Mouse (Mus musculus) heart, embryonic 15.5 days (tissue): ENCODE measurements around the gene Mylip. TPM values are rescaled to one million over a fixed set of nuclear protein-coding genes. Genes with fewer than 3 reads are reported as not detected.

Experiments
- ATAC-seq: fragments of 200-750 bp; cut with Nextera tagmentation; replicated peaks from 2 replicates; pipeline ENCODE4 v1.8.0; 2017; ENCODE audit warnings: low read depth, moderate TSS enrichment; ENCODE audit not compliant: insufficient number of reproducible peaks, insufficient read depth, low FRiP score
- H3K27ac ChIP-seq: fragments of 300-500 bp; sonication (generic); 2 replicates; pipeline ENCODE4 v1.5.1; 2015; ENCODE audit warnings: mild to moderate bottlenecking, inconsistent platforms
- H3K27me3 ChIP-seq: fragments of 300-500 bp; sonication (generic); 2 replicates; pipeline ENCODE4 v1.6.1; 2015; ENCODE audit warnings: inconsistent platforms
- H3K36me3 ChIP-seq: fragments of 300-500 bp; sonication (generic); 2 replicates; pipeline ENCODE4 v1.6.1; 2015; ENCODE audit warnings: mild to moderate bottlenecking, inconsistent platforms
- H3K4me1 ChIP-seq: fragments of 300-500 bp; sonication (generic); replicated peaks from 2 replicates; pipeline ENCODE4 v1.6.1; 2015; ENCODE audit warnings: inconsistent platforms
- H3K4me2 ChIP-seq: fragments of 300-500 bp; sonication (generic); 2 replicates; pipeline ENCODE4 v1.6.1; 2015; ENCODE audit warnings: inconsistent platforms, mild to moderate bottlenecking, moderate library complexity
- H3K4me3 ChIP-seq: fragments of 300-500 bp; sonication (generic); 2 replicates; pipeline ENCODE4 v1.5.1; 2015; ENCODE audit warnings: mild to moderate bottlenecking, inconsistent platforms
- H3K9ac ChIP-seq: fragments of 300-500 bp; sonication (generic); 2 replicates; pipeline ENCODE4 v1.6.1; 2015; ENCODE audit warnings: mild to moderate bottlenecking, inconsistent platforms
- H3K9me3 ChIP-seq: fragments of 300-500 bp; sonication (generic); replicated peaks from 2 replicates; pipeline ENCODE4 v1.6.1; 2016; ENCODE audit warnings: inconsistent platforms
- WGBS: fragments of 180-500 bp; shearing (Covaris S2); methylation state at CpG from one replicate; pipeline ENCODE4 v1.1.7; 2015; ENCODE audit warnings: mixed read lengths; 5-methylcytosine and 5-hydroxymethylcytosine counted together
- polyA plus RNA-seq: library from polyadenylated mRNA; unstranded; fragments of >200 nt; fragmentation: Nextera tagmentation; extraction: Ambion mirVana; gene quantifications from 2 replicates; pipeline ENCODE4 v1.2.1, GENCODE M21; 2015

Mylip gene
- polyA plus RNA-seq, 1 experiment from 2014 or later = 8.9 TPM

- H3K27me3 ChIP-seq = no peaks in the 10 kb centered on the region
- H3K27ac ChIP-seq = no peak overlapping the region
- H3K9me3 ChIP-seq = no peaks in the 10 kb centered on the region
- H3K4me2 ChIP-seq = no peak overlapping the region
- no peaks in the 10 kb centered on the region for H3K36me3 ChIP-seq
- WGBS = 72% methylated on average over 5 of the region's 5 CpGs
- no peak overlapping the region for H3K4me3 ChIP-seq
- no peak for ATAC-seq
- H3K4me1 ChIP-seq = peaks cover 9% of the 10 kb centered on the region
- no peak overlapping the region for H3K9ac ChIP-seq
These were observed 50.7 kb downstream of the Mylip start for GRCm38 (mm10) chr13:45440226-45440625.

- Histone ChIP-seq H3K27ac (no peak overlapping the region), H3K4me2 (no peak overlapping the region), H3K4me1 (peaks cover 10% of the 10 kb centered on the region), H3K9ac (no peak overlapping the region), H3K9me3 (no peaks in the 10 kb centered on the region), H3K36me3 (no peaks in the 10 kb centered on the region), H3K4me3 (no peak overlapping the region), H3K27me3 (no peaks in the 10 kb centered on the region)
- ATAC-seq = no peak
- 23% methylated on average over 4 of the region's 4 CpGs for WGBS
These were observed 52.9 kb downstream of the Mylip start for GRCm38 (mm10) chr13:45442451-45442850.

- Histone ChIP-seq H3K9ac (no peak overlapping the region), H3K27me3 (no peaks in the 10 kb centered on the region), H3K27ac (peak overlapping the region; percentile 20; the same call in 1 of the 2 replicates), H3K9me3 (no peaks in the 10 kb centered on the region), H3K4me2 (no peak overlapping the region), H3K4me3 (no peak overlapping the region), H3K36me3 (no peaks in the 10 kb centered on the region), H3K4me1 (peaks cover 10% of the 10 kb centered on the region)
- ATAC-seq = no peak
- 52% methylated on average over 8 of the region's 8 CpGs for WGBS
These were observed 53.5 kb downstream of the Mylip start for GRCm38 (mm10) chr13:45442918-45443535.

GRCm38 (mm10) chr13:45444220-45444619 lies 54.7 kb downstream of the Mylip start:
- Histone ChIP-seq H3K4me1 (peaks cover 10% of the 10 kb centered on the region), H3K27me3 (no peaks in the 10 kb centered on the region), H3K4me3 (no peak overlapping the region), H3K4me2 (no peak overlapping the region), H3K36me3 (no peaks in the 10 kb centered on the region), H3K9ac (no peak overlapping the region), H3K9me3 (no peaks in the 10 kb centered on the region), H3K27ac (no peak overlapping the region)
- no peak for ATAC-seq
- WGBS = 82% methylated on average over 8 of the region's 8 CpGs

GRCm38 (mm10) chr13:45444652-45445051 lies 55.1 kb downstream of the Mylip start:
- H3K36me3 ChIP-seq = no peaks in the 10 kb centered on the region
- H3K4me2 ChIP-seq = no peak overlapping the region
- no peak overlapping the region for H3K4me3 ChIP-seq
- H3K9ac ChIP-seq = no peak overlapping the region
- WGBS = 64% methylated on average over 9 of the region's 9 CpGs
- peaks cover 10% of the 10 kb centered on the region for H3K4me1 ChIP-seq
- no peaks in the 10 kb centered on the region for H3K9me3 ChIP-seq
- H3K27me3 ChIP-seq = no peaks in the 10 kb centered on the region
- no peak for ATAC-seq
- no peak overlapping the region for H3K27ac ChIP-seq

- no peaks in the 10 kb centered on the region for H3K9me3 ChIP-seq
- H3K4me1 ChIP-seq = peaks cover 10% of the 10 kb centered on the region
- no peak overlapping the region for H3K4me3 ChIP-seq
- no peak overlapping the region for H3K9ac ChIP-seq
- no peaks in the 10 kb centered on the region for H3K36me3 ChIP-seq
- no peaks in the 10 kb centered on the region for H3K27me3 ChIP-seq
- no peak for ATAC-seq
- whole genome bisulfite sequencing = 74% methylated on average over 1 of the region's 1 CpGs
- no peak overlapping the region for H3K27ac ChIP-seq
- H3K4me2 ChIP-seq = no peak overlapping the region
These were observed 57.1 kb downstream of the Mylip start for GRCm38 (mm10) chr13:45446636-45447035.

- WGBS = 90% methylated on average over 7 of the region's 7 CpGs
- ATAC-seq = no peak
- H3K9me3 ChIP-seq = no peaks in the 10 kb centered on the region
- H3K27ac ChIP-seq = no peak overlapping the region
- H3K27me3 ChIP-seq = no peaks in the 10 kb centered on the region
- H3K9ac ChIP-seq = no peak overlapping the region
- H3K4me2 ChIP-seq = no peak overlapping the region
- H3K4me1 ChIP-seq = peaks cover 26% of the 10 kb centered on the region
- H3K36me3 ChIP-seq = no peaks in the 10 kb centered on the region
- no peak overlapping the region for H3K4me3 ChIP-seq
These were observed 62.9 kb downstream of the Mylip start for GRCm38 (mm10) chr13:45452437-45452836.

GRCm38 (mm10) chr13:45453033-45453432 lies 63.5 kb downstream of the Mylip start:
- no peak overlapping the region for H3K4me2 ChIP-seq
- no peak overlapping the region for H3K4me3 ChIP-seq
- 70% methylated on average over 9 of the region's 9 CpGs for WGBS
- no peak for ATAC-seq
- H3K27ac ChIP-seq = 0 out of 2 replicates have a peak overlapping the region, but pooled peaks have one; percentile 16
- H3K9me3 ChIP-seq = no peaks in the 10 kb centered on the region
- peaks cover 26% of the 10 kb centered on the region for H3K4me1 ChIP-seq
- H3K36me3 ChIP-seq = no peaks in the 10 kb centered on the region
- no peaks in the 10 kb centered on the region for H3K27me3 ChIP-seq
- no peak overlapping the region for H3K9ac ChIP-seq

- ATAC-seq = no peak
- Histone ChIP-seq H3K4me2 (no peak overlapping the region), H3K9ac (no peak overlapping the region), H3K4me3 (no peak overlapping the region), H3K4me1 (peaks cover 26% of the 10 kb centered on the region), H3K36me3 (no peaks in the 10 kb centered on the region), H3K27me3 (no peaks in the 10 kb centered on the region), H3K9me3 (no peaks in the 10 kb centered on the region), H3K27ac (peak overlapping the region; percentile 70; the same call in 1 of the 2 replicates)
- 58% methylated on average over 1 of the region's 1 CpGs for WGBS
These were observed 64.5 kb downstream of the Mylip start for GRCm38 (mm10) chr13:45454044-45454443.

- whole genome bisulfite sequencing = 18% methylated on average over 4 of the region's 4 CpGs
- ATAC-seq = 0 out of 2 replicates have a peak, but pooled peaks have one; percentile 35
- peak overlapping the region; percentile 70 for H3K27ac ChIP-seq
- no peaks in the 10 kb centered on the region for H3K36me3 ChIP-seq
- H3K4me1 ChIP-seq = peaks cover 26% of the 10 kb centered on the region
- H3K4me3 ChIP-seq = no peak overlapping the region
- no peaks in the 10 kb centered on the region for H3K27me3 ChIP-seq
- H3K4me2 ChIP-seq = peak overlapping the region; percentile 19
- no peak overlapping the region for H3K9ac ChIP-seq
- no peaks in the 10 kb centered on the region for H3K9me3 ChIP-seq
These were observed 65.1 kb downstream of the Mylip start for GRCm38 (mm10) chr13:45454641-45455040.

GRCm38 (mm10) chr13:45455108-45455861 lies 65.7 kb downstream of the Mylip start:
- H3K4me1 ChIP-seq = peaks cover 26% of the 10 kb centered on the region
- H3K9me3 ChIP-seq = no peaks in the 10 kb centered on the region
- H3K4me2 ChIP-seq = peak overlapping the region; percentile 19
- WGBS = 10% methylated on average over 15 of the region's 15 CpGs
- no peak; the same call in 1 of the 2 replicates for ATAC-seq
- no peak overlapping the region for H3K9ac ChIP-seq
- peak overlapping the region; percentile 70 for H3K27ac ChIP-seq
- H3K4me3 ChIP-seq = 0 out of 2 replicates have a peak overlapping the region, but pooled peaks have one; percentile 2
- no peaks in the 10 kb centered on the region for H3K27me3 ChIP-seq
- H3K36me3 ChIP-seq = no peaks in the 10 kb centered on the region
